Mouse (Mus musculus) mouse trophoblast stem cell (cell line): ENCODE measurements around the gene Stx6.
"Not testable (repeated sequence)": the region's sequence is repeated elsewhere in the genome, so short reads cannot be mapped to it uniquely, and the experiment has no call there.

Experiments
- in situ Hi-C, 2 experiments: fragments of 300-500 bp; cut with MseI, MboI; formaldehyde crosslinking; loops; 2 replicates in 1 of 2; 3 replicates in 1 of 2; pipeline ENCODE4 v1.15.1; 2025

Gene Stx6

DNA sequence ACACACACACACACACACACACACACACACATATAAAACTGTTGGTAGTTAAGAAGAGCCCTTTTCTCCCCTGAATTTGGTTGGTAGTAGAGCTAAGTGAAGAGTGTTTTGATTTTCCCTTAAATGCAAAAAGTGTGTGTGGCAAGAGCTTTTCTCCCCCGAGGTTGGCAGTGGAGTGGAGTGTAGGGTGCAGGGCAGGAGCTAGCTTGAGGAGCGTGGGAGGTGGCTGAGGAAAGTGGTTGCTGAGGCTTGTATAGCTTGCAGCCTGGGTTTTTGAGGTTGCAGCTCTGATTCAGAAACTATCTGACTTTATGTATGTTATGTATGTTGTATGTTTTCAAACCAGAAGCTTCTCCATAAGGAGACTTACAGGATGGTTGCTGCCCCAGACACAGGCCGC, 8.9 kb downstream of the Stx6 start:
- in situ Hi-C loops: no loop called here

- in situ Hi-C loops: no loop called here
Observed at GRCm38 (mm10) chr1:155169935-155170334, 11.4 kb downstream of the Stx6 start.

- in situ Hi-C loops: no loop called here
Observed at GRCm38 (mm10) chr1:155172895-155173643, 14.6 kb downstream of the Stx6 start.

DNA sequence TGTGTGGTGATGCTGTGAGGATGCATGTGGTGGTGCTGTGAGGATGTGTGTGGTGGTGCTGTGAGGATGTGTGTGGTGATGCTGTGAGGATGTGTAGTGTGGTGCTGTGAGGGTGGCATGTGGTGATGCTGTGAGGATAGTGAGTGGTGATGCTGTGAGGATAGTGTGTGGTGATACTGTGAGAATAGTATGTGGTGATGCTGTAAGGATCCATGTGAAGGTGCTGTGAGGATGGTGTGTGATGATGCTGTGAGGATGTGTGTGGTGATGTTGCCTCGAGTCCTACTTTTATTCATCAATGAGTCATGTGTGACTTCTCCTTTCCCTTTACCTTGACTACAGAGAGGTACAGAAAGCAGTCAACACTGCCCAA, 15.1 kb downstream of the Stx6 start:
- in situ Hi-C loops: not testable (repeated sequence)

GRCm38 (mm10) chr1:155174424-155174823, 15.9 kb downstream of the Stx6 start:
- in situ Hi-C loops: no loop called here

DNA sequence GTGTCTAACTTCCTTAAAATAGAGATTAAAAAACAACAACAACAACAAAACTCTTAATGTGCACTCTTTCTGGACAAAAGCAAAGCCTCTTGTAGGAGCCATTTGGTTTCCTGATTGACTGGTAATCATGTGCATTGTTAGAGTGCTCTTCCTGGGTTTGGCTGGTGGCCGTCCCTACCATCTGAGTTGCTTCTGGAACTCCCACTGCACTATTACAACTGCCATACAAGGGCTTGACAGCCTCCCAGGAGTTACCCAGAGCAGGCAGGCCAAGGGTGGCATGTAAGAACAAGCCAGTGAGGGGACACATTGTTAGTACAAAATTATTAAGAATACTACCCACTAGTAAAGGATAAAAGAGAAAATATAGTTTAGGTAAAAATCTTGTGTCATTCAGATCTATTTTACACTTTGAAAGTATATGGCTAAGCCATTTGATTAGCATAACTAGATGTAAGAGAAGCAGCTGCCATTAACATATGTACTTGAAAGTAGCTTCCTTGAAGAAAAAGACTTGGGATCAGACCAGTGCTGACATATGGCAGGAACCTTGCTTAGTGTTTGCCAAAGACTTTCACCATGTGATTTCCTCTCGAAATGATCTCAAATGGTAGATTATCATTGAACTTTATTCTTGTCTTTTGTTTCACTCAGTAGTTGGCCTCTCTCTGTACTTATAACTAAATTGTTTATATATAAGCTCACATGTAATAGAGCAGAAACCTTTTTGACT, 19.8 kb downstream of the Stx6 start:
- in situ Hi-C loops: no loop called here

DNA sequence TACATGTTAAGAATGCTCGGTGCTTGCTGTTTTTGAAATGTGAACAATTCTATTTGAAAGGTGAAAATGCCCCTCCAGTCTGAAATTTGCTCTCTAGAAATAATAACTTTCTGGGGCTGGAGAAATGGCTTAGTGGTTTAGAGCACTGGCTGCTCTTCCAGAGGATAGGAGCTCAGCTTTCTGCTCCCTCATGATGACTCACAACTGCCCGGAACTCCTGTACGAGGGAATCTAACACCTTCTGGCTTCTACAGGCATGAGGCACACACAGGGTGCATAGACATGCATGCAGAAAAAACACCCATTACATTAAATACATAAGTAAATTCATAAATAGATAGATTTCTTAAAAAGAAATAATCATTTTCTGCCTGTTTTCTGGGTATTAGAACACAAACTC, 25.7 kb downstream of the Stx6 start:
- in situ Hi-C loops: no loop called here

- in situ Hi-C loops: no loop called here
Observed at GRCm38 (mm10) chr1:155188656-155189055, 30.1 kb downstream of the Stx6 start.

- in situ Hi-C loops: no loop called here
Observed at GRCm38 (mm10) chr1:155191219-155191618, 32.7 kb downstream of the Stx6 start.

- in situ Hi-C loops: no loop called here
Observed at GRCm38 (mm10) chr1:155191671-155192070, 33.2 kb downstream of the Stx6 start.

DNA sequence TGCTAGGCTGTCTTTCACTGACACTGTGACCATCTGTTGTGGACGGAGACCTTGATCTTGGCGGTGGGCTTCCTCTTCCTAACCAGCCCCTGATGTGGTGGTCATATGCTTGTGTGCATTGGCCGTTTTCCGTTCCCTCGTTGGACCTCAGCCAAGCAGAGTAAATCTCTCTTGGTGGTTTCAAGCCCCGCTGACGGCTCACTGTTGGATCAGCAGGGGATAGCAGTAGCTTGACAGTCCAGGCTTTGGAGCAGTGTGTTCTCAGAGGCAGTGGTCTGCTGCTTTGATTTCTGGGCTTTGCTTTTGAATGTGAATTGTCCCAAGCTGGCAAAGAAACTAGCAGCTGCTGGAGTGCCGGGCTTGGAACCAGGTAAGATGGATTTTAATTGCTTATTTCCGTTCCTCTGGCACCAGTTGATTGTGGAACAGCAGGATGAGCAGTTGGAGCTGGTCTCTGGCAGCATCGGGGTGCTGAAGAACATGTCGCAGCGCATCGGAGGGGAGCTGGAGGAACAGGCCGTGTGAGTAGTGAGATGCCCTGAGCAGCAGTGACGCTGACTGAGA, 34.4 kb downstream of the Stx6 start:
- in situ Hi-C loops: no loop called here

DNA sequence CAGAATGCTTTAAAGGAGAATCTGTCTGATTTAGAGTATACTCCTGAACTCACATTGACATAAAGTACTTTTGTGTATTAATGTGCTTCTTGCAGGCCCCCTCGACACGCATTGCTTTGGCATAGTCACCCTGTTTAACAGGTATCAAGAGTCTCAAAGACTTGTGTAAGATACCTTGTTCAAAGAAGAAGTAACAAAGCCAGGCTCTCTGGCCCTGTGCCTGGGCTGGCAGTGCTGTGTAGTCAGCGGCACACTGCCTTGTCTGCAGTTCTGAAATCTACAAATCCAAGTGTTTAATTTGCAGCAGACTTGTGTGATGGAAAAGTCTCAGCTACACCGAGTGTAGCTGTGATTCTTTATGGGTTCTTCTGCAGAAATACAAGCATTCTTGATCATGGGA, 38.2 kb downstream of the Stx6 start:
- in situ Hi-C loops: no loop called here

- in situ Hi-C loops: no loop called here
Observed at GRCm38 (mm10) chr1:155199522-155199921, 41.0 kb downstream of the Stx6 start.

GRCm38 (mm10) chr1:155200967-155201366, 42.5 kb downstream of the Stx6 start:
- in situ Hi-C loops: loop anchor here in 1 of 2 experiments (25.0 kb wide), 1 partner anchor 414 kb away; no protein-coding TSS in a partner anchor

DNA sequence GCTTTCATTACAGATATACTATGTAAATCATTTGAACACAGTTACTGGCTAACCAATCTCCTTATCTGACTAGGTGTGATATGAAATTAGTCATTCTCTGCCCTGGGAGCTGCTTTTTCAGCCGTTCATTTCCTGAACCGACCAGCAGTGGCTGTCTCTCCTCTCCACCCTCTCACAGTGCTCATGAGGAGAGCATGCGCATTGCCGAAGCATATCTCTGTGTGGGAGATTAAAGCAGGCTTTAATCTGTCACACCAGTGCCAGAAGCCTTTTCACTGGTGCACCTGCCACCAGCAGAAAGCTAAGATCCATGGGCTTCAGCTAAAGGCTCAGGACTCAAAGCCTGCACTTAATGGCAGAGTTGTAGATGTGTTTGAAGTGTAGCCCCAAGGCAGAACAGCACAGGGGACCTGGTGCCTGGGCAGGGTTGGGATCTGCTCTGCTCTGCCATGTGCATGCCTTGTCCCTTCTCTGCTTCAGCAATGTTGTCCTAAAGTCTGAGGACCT, 42.9 kb downstream of the Stx6 start:
- in situ Hi-C loops: loop anchor here in 1 of 2 experiments (25.0 kb wide), 1 partner anchor 414 kb away; no protein-coding TSS in a partner anchor

DNA sequence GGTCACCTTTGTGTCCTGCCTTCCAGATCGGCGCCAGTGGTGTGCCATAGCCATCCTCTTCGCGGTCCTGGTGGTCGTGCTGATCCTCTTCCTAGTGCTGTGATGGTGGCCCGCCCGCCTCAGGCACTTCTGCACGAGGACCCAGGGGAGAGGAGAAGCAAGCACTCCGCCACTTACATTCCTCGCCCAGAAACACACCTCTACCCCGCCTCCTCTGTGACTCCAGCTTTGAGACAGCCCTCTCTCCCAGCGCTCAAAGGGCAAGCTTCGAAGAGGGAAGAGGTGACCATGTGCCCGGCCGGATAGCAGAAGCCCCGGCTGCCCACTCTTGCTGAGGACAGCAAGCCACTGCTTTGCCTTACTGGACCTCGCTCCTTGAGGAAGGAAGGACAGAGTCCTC, 43.4 kb downstream of the Stx6 start:
- in situ Hi-C loops: loop anchor here in 1 of 2 experiments (25.0 kb wide), 1 partner anchor 415 kb away; no protein-coding TSS in a partner anchor

GRCm38 (mm10) chr1:155202472-155202871, 44.0 kb downstream of the Stx6 start:
- in situ Hi-C loops: loop anchor here in 1 of 2 experiments (25.0 kb wide), 1 partner anchor 415 kb away; no protein-coding TSS in a partner anchor

DNA sequence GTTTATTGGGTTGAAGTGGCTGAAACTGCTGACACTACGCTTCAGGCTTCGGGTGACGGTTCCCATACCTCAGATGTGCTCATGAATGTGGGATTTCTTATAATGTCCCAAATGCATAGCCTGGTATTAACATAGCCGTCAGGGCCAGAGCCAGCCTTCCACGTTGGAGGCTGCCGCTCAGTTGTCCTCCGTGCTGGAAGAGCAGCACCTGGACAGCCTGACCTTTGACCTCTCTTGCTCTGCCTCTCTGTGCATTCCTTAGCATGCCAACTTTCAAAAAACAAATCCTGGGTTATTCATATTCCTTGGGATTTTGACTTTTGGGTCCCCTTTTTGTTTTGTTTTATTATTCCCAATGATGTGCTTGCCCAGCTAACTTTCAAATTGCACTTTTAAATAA, 44.6 kb downstream of the Stx6 start:
- in situ Hi-C loops: loop anchor here in 1 of 2 experiments (25.0 kb wide), 1 partner anchor 416 kb away; no protein-coding TSS in a partner anchor

DNA sequence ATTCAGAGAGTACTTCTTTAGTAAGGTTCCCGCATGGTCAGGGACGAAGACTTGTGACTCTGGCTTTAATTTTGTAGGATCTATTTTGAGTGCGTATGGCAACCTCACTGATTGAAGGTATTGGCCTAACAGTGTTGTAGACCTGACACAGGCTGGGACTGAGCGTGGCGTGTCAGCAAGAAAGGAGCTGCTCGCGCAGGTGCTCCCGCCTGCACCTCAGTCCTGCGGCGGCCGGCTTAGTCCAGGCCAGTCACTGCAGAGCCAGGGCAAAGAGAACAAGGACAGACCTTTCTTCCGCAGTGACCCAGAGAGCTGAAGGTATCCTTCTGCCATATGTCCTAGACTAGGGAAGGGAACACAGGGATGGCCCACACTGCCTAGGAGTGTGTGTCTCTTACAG, 45.4 kb downstream of the Stx6 start:
- in situ Hi-C loops: loop anchor here in 1 of 2 experiments (25.0 kb wide), 1 partner anchor 417 kb away; no protein-coding TSS in a partner anchor

- in situ Hi-C loops: loop anchor here in 1 of 2 experiments (25.0 kb wide), 1 partner anchor 417 kb away; no protein-coding TSS in a partner anchor
Observed at GRCm38 (mm10) chr1:155204560-155205162, 46.1 kb downstream of the Stx6 start.

DNA sequence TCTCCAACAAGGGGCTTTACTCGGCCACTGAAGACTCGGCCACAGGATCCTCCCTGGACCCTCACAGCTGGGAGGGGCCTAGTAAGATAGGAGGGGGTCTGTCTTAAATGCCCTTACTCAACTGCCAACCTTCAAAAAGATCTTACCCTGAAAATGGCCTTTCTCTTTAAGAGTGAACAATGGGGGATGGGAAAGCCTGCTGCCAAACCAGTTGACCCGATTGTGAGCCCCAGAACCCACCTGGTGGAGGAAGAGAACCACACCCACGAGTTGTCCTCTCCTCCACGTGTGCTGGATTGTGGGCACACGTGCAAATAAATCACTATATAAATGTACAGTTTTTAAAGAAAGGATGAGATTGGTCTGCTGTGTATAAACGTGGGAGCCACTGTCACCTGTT, 46.8 kb downstream of the Stx6 start:
- in situ Hi-C loops: loop anchor here in 1 of 2 experiments (25.0 kb wide), 1 partner anchor 418 kb away; no protein-coding TSS in a partner anchor
